Mouse (Mus musculus) lung, postnatal 0 days (tissue): ENCODE measurements around the gene 3110082I17Rik.

Experiments used
- CTCF ChIP-seq: IDR thresholded peaks from 2 replicates; pipeline ENCODE4 v1.5.1; 2016; ENCODE audit warnings: antibody characterized with exemption, mild to moderate bottlenecking
- EP300 ChIP-seq: IDR thresholded peaks from 2 replicates; pipeline ENCODE4 v1.6.1; 2016; ENCODE audit warnings: antibody characterized with exemption, mild to moderate bottlenecking, control low read depth

GRCm38 (mm10) chr5:139483171-139483848 is 23.0 kb upstream of the 3110082I17Rik start:
- TF ChIP-seq EP300 (no peak), CTCF (no peak)
